Mouse (Mus musculus) MEL (cell line): ENCODE results near the gene Gm6358. TPM values are rescaled to one million over a fixed set of nuclear protein-coding genes. Genes with fewer than 3 reads are reported as not detected.

ENCODE experiments used
- DNase-seq: peaks from one replicate; pipeline ENCODE4 v3.0.0; 2011; ENCODE audit warnings: low read depth, low spot score
- H3K27ac ChIP-seq: 2 replicates; pipeline ENCODE4 v1.5.1; 2012; ENCODE audit warnings: low read depth, mild to moderate bottlenecking, control low read depth, low read length, moderate library complexity; ENCODE audit not compliant: control insufficient read depth
- H3K27me3 ChIP-seq, 2 experiments: fragments of 150-350 bp in 1 of 2; sonication (generic) in 1 of 2; 2 replicates each; pipeline ENCODE4 v1.6.1; 2012; ENCODE audit warnings: low read length in 2 of 2, mild to moderate bottlenecking in 2 of 2, improper control_type of control experiment in 1 of 2, moderate library complexity in 1 of 2; ENCODE audit not compliant: insufficient read depth in 2 of 2, control insufficient read depth in 1 of 2
- H3K36me3 ChIP-seq, 2 experiments: 2 replicates each; pipeline ENCODE4 v1.6.1; 2012 to 2014; ENCODE audit warnings: low read length in 2 of 2, improper control_type of control experiment in 1 of 2, inconsistent platforms in 1 of 2, mild to moderate bottlenecking in 1 of 2; ENCODE audit not compliant: insufficient read depth in 2 of 2, control insufficient read depth in 1 of 2
- H3K4me1 ChIP-seq, 2 experiments: fragments of 150-350 bp in 1 of 2; sonication (generic) in 1 of 2; 2 replicates each; pipeline ENCODE4 v1.6.1; 2012; ENCODE audit warnings: low read length in 2 of 2, improper control_type of control experiment in 1 of 2, mild to moderate bottlenecking in 1 of 2; ENCODE audit not compliant: insufficient read depth in 2 of 2, control insufficient read depth in 1 of 2
- H3K4me3 ChIP-seq, 2 experiments: fragments of 150-350 bp in 1 of 2; sonication (generic) in 1 of 2; 2 replicates each; pipeline ENCODE4 v1.5.1; 2012; ENCODE audit warnings: low read depth in 2 of 2, low read length in 2 of 2, mild to moderate bottlenecking in 2 of 2, moderate library complexity in 2 of 2, control low read depth in 1 of 2, improper control_type of control experiment in 1 of 2; ENCODE audit not compliant: control insufficient read depth in 1 of 2, insufficient read depth in 1 of 2
- H3K79me2 ChIP-seq: 2 replicates; pipeline ENCODE4 v1.6.1; 2012; ENCODE audit warnings: mild to moderate bottlenecking, low read length, moderate library complexity; ENCODE audit not compliant: control insufficient read depth, poor library complexity, insufficient read depth
- H3K9ac ChIP-seq: 2 replicates; pipeline ENCODE4 v1.6.1; 2012; ENCODE audit warnings: low read depth, mild to moderate bottlenecking, control low read depth, low read length, moderate library complexity; ENCODE audit not compliant: control insufficient read depth, poor library complexity, severe bottlenecking
- H3K9me3 ChIP-seq: fragments of 150-350 bp; sonication (generic); replicated peaks from 2 replicates; pipeline ENCODE4 v1.6.1; 2012; ENCODE audit warnings: mild to moderate bottlenecking, low read length, improper control_type of control experiment, moderate library complexity; ENCODE audit not compliant: insufficient read depth
- BHLHE40 ChIP-seq: IDR thresholded peaks from 2 replicates; pipeline ENCODE4 v1.6.1; 2012; ENCODE audit warnings: low read depth, mild to moderate bottlenecking, inconsistent platforms, low read length, improper control_type of control experiment, borderline replicate concordance
- CHD1 ChIP-seq: IDR thresholded peaks from 2 replicates; pipeline ENCODE4 v1.6.1; 2012; ENCODE audit warnings: low read depth, mild to moderate bottlenecking, inconsistent platforms, low read length, improper control_type of control experiment
- CTCF ChIP-seq, 3 experiments: IDR thresholded peaks in 2 of 3; conservative IDR thresholded peaks in 1 of 3; 2 replicates each; pipeline ENCODE4 v1.5.1; 2011 to 2012; ENCODE audit warnings: low read length in 3 of 3, low read depth in 2 of 3, mild to moderate bottlenecking in 2 of 3, improper control_type of control experiment in 1 of 3, inconsistent platforms in 1 of 3, mixed read lengths in 1 of 3, moderate library complexity in 1 of 3; ENCODE audit not compliant: control insufficient read depth in 1 of 3, insufficient read depth in 1 of 3, poor library complexity in 1 of 3, severe bottlenecking in 1 of 3
- E2F4 ChIP-seq: IDR thresholded peaks from 2 replicates; pipeline ENCODE4 v1.6.1; 2011; ENCODE audit warnings: low read depth, low read length, improper control_type of control experiment, borderline replicate concordance
- GABPA ChIP-seq: IDR thresholded peaks from 2 replicates; pipeline ENCODE4 v1.6.1; 2012; ENCODE audit warnings: low read depth, mild to moderate bottlenecking, inconsistent platforms, low read length, improper control_type of control experiment, moderate library complexity
- HCFC1 ChIP-seq: IDR thresholded peaks from 2 replicates; pipeline ENCODE4 v1.6.1; 2012; ENCODE audit warnings: low read depth, mild to moderate bottlenecking, inconsistent platforms, low read length, improper control_type of control experiment, moderate library complexity
- KAT2A ChIP-seq: conservative IDR thresholded peaks from 2 replicates; pipeline ENCODE4 v1.6.1; 2012; ENCODE audit warnings: low read depth, low read length, improper control_type of control experiment, inconsistent platforms
- MAFK ChIP-seq: IDR thresholded peaks from 2 replicates; pipeline ENCODE4 v1.6.1; 2011; ENCODE audit warnings: low read depth, mild to moderate bottlenecking, low read length, improper control_type of control experiment, borderline replicate concordance
- MAX ChIP-seq: IDR thresholded peaks from 2 replicates; pipeline ENCODE4 v1.6.1; 2011; ENCODE audit warnings: low read length, improper control_type of control experiment
- MAZ ChIP-seq: IDR thresholded peaks from 2 replicates; pipeline ENCODE4 v1.6.1; 2012; ENCODE audit warnings: low read depth, mild to moderate bottlenecking, inconsistent platforms, low read length, improper control_type of control experiment
- MXI1 ChIP-seq: IDR thresholded peaks from 2 replicates; pipeline ENCODE4 v1.6.1; 2011; ENCODE audit warnings: mild to moderate bottlenecking, low read depth, low read length, improper control_type of control experiment
- MYC ChIP-seq: IDR thresholded peaks from 2 replicates; pipeline ENCODE4 v1.6.1; 2011; ENCODE audit warnings: low read depth, mild to moderate bottlenecking, low read length, improper control_type of control experiment, moderate library complexity
- NELFE ChIP-seq: IDR thresholded peaks from 2 replicates; pipeline ENCODE4 v1.6.1; 2011; ENCODE audit warnings: low read depth, low read length, improper control_type of control experiment
- NRF1 ChIP-seq: IDR thresholded peaks from 2 replicates; pipeline ENCODE4 v1.6.1; 2014; ENCODE audit warnings: low read depth, mild to moderate bottlenecking, inconsistent platforms, low read length, improper control_type of control experiment, moderate library complexity; ENCODE audit not compliant: poor library complexity, insufficient read depth, severe bottlenecking
- POLR2AphosphoS2 ChIP-seq: IDR thresholded peaks from 2 replicates; pipeline ENCODE4 v1.6.1; 2011; ENCODE audit warnings: low read length, improper control_type of control experiment
- RCOR1 ChIP-seq: IDR thresholded peaks from 2 replicates; pipeline ENCODE4 v1.6.1; 2012; ENCODE audit warnings: low read depth, mild to moderate bottlenecking, inconsistent platforms, low read length, improper control_type of control experiment
- SIN3A ChIP-seq: IDR thresholded peaks from 2 replicates; pipeline ENCODE4 v1.6.1; 2012; ENCODE audit warnings: low read length, improper control_type of control experiment, inconsistent platforms
- TAL1 ChIP-seq: IDR thresholded peaks from 2 replicates; pipeline ENCODE4 v1.6.1; 2012; ENCODE audit warnings: mild to moderate bottlenecking, inconsistent platforms, low read length, moderate library complexity, mixed read lengths
- USF1 ChIP-seq: IDR thresholded peaks from 2 replicates; pipeline ENCODE4 v1.6.1; 2014; ENCODE audit warnings: low read depth, mild to moderate bottlenecking, inconsistent platforms, low read length, improper control_type of control experiment, moderate library complexity
- ZMIZ1 ChIP-seq: IDR thresholded peaks from 2 replicates; pipeline ENCODE4 v1.6.1; 2012; ENCODE audit warnings: low read depth, mild to moderate bottlenecking, inconsistent platforms, low read length, improper control_type of control experiment, moderate library complexity
- polyA plus RNA-seq, 2 experiments: library from polyadenylated mRNA; stranded (reverse) in 1 of 2; unstranded in 1 of 2; fragments of >175 nt in 1 of 2; fragments of >200 nt in 1 of 2; gene quantifications; 2 replicates each; pipeline versions ENCODE4 v1.2.1 to v1.2.4; 2012; ENCODE audit warnings: low replicate concordance in 2 of 2, low read depth in 1 of 2; ENCODE audit not compliant: insufficient read length in 2 of 2, insufficient read depth in 1 of 2, missing spikeins in 1 of 2
- total RNA-seq: library from RNA; depleted of rRNA; stranded (reverse); fragments of 300-350 nt; gene quantifications from 2 replicates; pipeline ENCODE4 v1.2.3, GENCODE M21; 2012; rRNA removed

Gm6358 gene
- total and polyA plus RNA-seq, 3 experiments = not detected

DNA sequence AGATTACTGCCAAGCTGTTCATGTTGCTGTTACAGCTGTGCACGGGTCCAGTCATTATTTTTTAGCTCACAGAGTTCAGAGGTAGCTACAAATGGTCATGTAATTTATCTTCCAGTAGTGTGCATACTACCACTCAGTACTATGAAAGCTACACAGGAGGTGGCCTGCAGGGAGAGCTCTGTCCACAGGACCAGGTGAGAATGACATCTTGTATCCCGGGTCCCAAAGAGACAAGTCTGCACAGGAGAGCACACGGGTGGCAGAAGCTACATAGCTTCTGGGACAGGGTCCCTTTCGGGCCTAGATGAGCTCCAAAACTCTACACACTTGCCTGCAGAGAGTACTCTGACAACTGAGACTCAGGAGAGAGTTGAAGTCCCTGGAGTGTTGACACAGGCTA lies 48.0 kb downstream of the Gm6358 start:
- H3K9me3 ChIP-seq = no peaks in the 10 kb centered on the region
- no peaks in the 10 kb centered on the region for H3K4me1 ChIP-seq
- H3K36me3 ChIP-seq = no peaks in the 10 kb centered on the region
- H3K27me3 ChIP-seq = no peaks in the 10 kb centered on the region
- no peak overlapping the region for H3K4me3 ChIP-seq
- H3K27ac ChIP-seq = no peak overlapping the region
- no peak overlapping the region for H3K9ac ChIP-seq
- TF ChIP-seq TAL1 (no peak), MAZ (no peak), ZMIZ1 (no peak), POLR2AphosphoS2 (no peak), MYC (no peak), RCOR1 (no peak), MAFK (no peak), CTCF (IDR thresholded peaks at IDR 0.05 in 2 of 3, conservative IDR thresholded peaks at IDR 0.05 in 1 of 3; ENCODE audit: control insufficient read depth in 1 of 3, insufficient read depth in 1 of 3, low read depth in 2 of 3, low read length in 3 of 3, poor library complexity in 1 of 3, severe bottlenecking in 1 of 3) (no peak), USF1 (no peak), GABPA (no peak), NELFE (no peak), MXI1 (no peak), KAT2A (no peak), SIN3A (no peak), NRF1 (no peak), HCFC1 (no peak), MAX (no peak), E2F4 (no peak), CHD1 (no peak), BHLHE40 (no peak)
- no peak for DNase-seq
- no peaks in the 10 kb centered on the region for H3K79me2 ChIP-seq

Other genes starting within 250 kb of the Gm6358 start
- not detected in 2 replicates for gene Krtap19-5, start 244.4 kb upstream of the Gm6358 start, total RNA-seq
- gene Krtap19-5, start 244.4 kb upstream of the Gm6358 start, polyA plus RNA-seq = not detected
- not detected in 2 replicates for gene Krtap19-9b, start 208.6 kb upstream of the Gm6358 start, total RNA-seq
- not detected for gene Krtap19-9b, start 208.6 kb upstream of the Gm6358 start, polyA plus RNA-seq
- not detected in 2 replicates for gene Krtap16-3, start 178.0 kb upstream of the Gm6358 start, total RNA-seq
- gene Krtap16-3, start 178.0 kb upstream of the Gm6358 start, polyA plus RNA-seq = not detected
- gene Krtap22-2, start 130.1 kb upstream of the Gm6358 start, total RNA-seq = not detected in 2 replicates
- not detected for gene Krtap22-2, start 130.1 kb upstream of the Gm6358 start, polyA plus RNA-seq
- not detected in 2 replicates for gene Gm10229, start 125.6 kb upstream of the Gm6358 start, total RNA-seq
- not detected for gene Gm10229, start 125.6 kb upstream of the Gm6358 start, polyA plus RNA-seq
- not detected in 2 replicates for gene Krtap6-1, start 109.2 kb upstream of the Gm6358 start, total RNA-seq
- gene Krtap6-1, start 109.2 kb upstream of the Gm6358 start, polyA plus RNA-seq = not detected
- not detected in 2 replicates for gene Gm10228, start 99.4 kb upstream of the Gm6358 start, total RNA-seq
- not detected for gene Gm10228, start 99.4 kb upstream of the Gm6358 start, polyA plus RNA-seq
- not detected in 2 replicates for gene Krtap6-5, start 93.0 kb upstream of the Gm6358 start, total RNA-seq
- not detected for gene Krtap6-5, start 93.0 kb upstream of the Gm6358 start, polyA plus RNA-seq
- not detected in 2 replicates for gene 1110025L11Rik, start 76.8 kb upstream of the Gm6358 start, total RNA-seq
- gene 1110025L11Rik, start 76.8 kb upstream of the Gm6358 start, polyA plus RNA-seq = not detected
- gene Krtap6-3, start 56.8 kb upstream of the Gm6358 start, total RNA-seq = not detected in 2 replicates
- gene Krtap6-3, start 56.8 kb upstream of the Gm6358 start, polyA plus RNA-seq = not detected
- not detected in 2 replicates for gene Gm10061, start 10.2 kb downstream of the Gm6358 start, total RNA-seq
- gene Gm10061, start 10.2 kb downstream of the Gm6358 start, polyA plus RNA-seq = not detected
- not detected in 2 replicates for gene Gm9789, start 17.1 kb downstream of the Gm6358 start, total RNA-seq
- not detected for gene Gm9789, start 17.1 kb downstream of the Gm6358 start, polyA plus RNA-seq
- gene Gm7735, start 28.6 kb downstream of the Gm6358 start, total RNA-seq = not detected in 2 replicates
- not detected for gene Gm7735, start 28.6 kb downstream of the Gm6358 start, polyA plus RNA-seq
- gene 1110057P08Rik, start 33.9 kb downstream of the Gm6358 start, total RNA-seq = not detected in 2 replicates
- not detected for gene 1110057P08Rik, start 33.9 kb downstream of the Gm6358 start, polyA plus RNA-seq
- not detected in 2 replicates for gene Krtap20-2, start 65.0 kb downstream of the Gm6358 start, total RNA-seq
- not detected for gene Krtap20-2, start 65.0 kb downstream of the Gm6358 start, polyA plus RNA-seq